Mouse (Mus musculus): ENCODE data around the gene Gm10184.
"Not testable (repeated sequence)": the region's sequence is repeated elsewhere in the genome, so short reads cannot be mapped to it uniquely, and the experiment has no call there.

Gene Gm10184

GRCm38 (mm10) chr17:89910349-89910748 lies at the start of gene Gm10184:
Gm10184 (minus strand) TSS chr17:89910449.
- DNase-seq, result no peak

- DNase-seq, result no peak
Measured at GRCm38 (mm10) chr17:89933950-89934349, 23.7 kb upstream of the Gm10184 start.

- no peak for DNase-seq
Measured at GRCm38 (mm10) chr17:89907686-89908085, 2.6 kb downstream of the Gm10184 start.

DNA sequence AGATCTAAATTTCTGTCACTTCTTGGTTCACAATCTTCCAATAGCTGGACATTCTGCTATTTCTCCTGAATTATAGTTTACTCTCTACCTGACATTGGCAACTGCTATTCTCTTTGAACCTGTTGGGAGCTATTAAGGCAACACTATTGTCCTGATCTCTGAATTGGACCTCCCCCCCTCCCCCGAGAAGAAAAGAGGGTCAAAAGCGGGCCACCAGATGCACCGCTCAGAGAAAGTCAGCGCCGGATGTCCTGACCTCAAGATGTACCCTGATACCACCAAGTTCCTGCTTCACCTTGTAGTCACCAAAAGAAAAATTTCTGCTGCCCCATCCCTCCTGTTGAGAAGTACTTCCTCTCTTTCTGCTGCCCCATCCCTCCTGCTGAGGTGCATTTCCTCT lies 5.5 kb downstream of the Gm10184 start:
- not testable (repeated sequence) for DNase-seq

GRCm38 (mm10) chr17:89902767-89903166 lies 7.5 kb downstream of the Gm10184 start:
- DNase-seq, result no peak

- no peak for DNase-seq
Measured at GRCm38 (mm10) chr17:89900610-89901009, 9.6 kb downstream of the Gm10184 start.

DNA sequence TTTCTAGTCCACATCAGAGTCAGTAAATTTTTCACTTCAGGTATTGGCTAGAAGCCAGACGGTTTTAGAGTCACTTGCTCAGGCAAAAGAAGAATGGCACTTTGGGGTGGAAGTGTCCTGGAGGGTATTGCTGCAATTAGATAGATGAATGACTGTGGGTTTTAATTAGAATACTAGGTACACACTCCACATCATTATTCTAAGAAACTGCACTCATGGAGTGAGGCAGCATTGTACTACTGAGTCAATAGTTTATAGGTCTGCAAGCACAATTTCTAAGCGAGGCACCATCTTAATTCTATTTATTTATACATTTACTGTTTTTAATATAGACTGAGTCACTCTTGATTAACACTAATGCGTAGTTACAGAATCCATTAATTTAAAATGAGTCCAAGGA lies 10.4 kb downstream of the Gm10184 start:
- DNase-seq, result no peak

DNA sequence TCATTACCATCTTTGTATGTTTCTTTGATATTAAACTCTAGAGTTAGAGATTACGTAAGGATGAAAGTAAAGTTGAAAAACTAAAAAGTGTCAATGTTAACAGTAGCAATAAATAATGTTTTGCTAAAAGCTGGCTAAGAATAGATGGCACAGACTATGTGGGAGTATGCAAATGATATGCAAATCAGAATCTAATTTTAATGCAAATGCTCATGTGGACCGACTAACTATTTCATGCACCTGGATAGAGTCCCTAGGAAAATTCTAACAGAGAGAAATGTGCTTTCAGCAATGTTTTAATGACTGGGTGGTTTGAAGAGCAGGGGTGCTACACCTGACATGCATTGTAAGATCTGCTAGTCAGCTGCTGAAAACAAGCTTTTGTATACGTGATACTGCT lies 45.3 kb downstream of the Gm10184 start:
- no peak for DNase-seq

Measured in kidney, adult 11 months (tissue).